Mouse (Mus musculus) hindbrain, embryonic 14.5 days (tissue): ENCODE measurements around the gene Zyx. TPM values are rescaled to one million over a fixed set of nuclear protein-coding genes. Genes with fewer than 3 reads are reported as not detected.

Source experiments
- ATAC-seq: fragments of 200-750 bp; cut with Nextera tagmentation; 2 replicates; pipeline ENCODE4 v1.8.0; 2017; ENCODE audit warnings: moderate number of reproducible peaks, mild to moderate bottlenecking, moderate TSS enrichment, moderate library complexity; ENCODE audit not compliant: low FRiP score
- DNase-seq: peaks from one replicate; pipeline ENCODE4 v3.0.0-alpha.2; 2015; ENCODE audit warnings: low spot score
- H3K27ac ChIP-seq: fragments of 300-500 bp; sonication (generic); 2 replicates; pipeline ENCODE4 v1.5.1; 2014; ENCODE audit warnings: mild to moderate bottlenecking, moderate library complexity
- H3K27me3 ChIP-seq: fragments of 300-500 bp; sonication (generic); 2 replicates; pipeline ENCODE4 v1.6.1; 2014; ENCODE audit warnings: mild to moderate bottlenecking, low read length, mixed read lengths; ENCODE audit not compliant: control insufficient read depth, insufficient read depth
- H3K36me3 ChIP-seq: fragments of 300-500 bp; sonication (generic); replicated peaks from 2 replicates; pipeline ENCODE4 v1.6.1; 2014; ENCODE audit not compliant: control insufficient read depth, insufficient read depth
- H3K4me1 ChIP-seq: fragments of 300-500 bp; sonication (generic); replicated peaks from 2 replicates; pipeline ENCODE4 v1.6.1; 2014; ENCODE audit warnings: antibody characterized with exemption, low read length, mixed read lengths; ENCODE audit not compliant: control insufficient read depth, insufficient read depth
- H3K4me2 ChIP-seq: fragments of 300-500 bp; sonication (generic); replicated peaks from 2 replicates; pipeline ENCODE4 v1.6.1; 2014; ENCODE audit warnings: mild to moderate bottlenecking, moderate library complexity
- H3K4me3 ChIP-seq: fragments of 300-500 bp; sonication (generic); replicated peaks from 2 replicates; pipeline ENCODE4 v1.5.1; 2014; ENCODE audit warnings: mild to moderate bottlenecking, low read length
- H3K9ac ChIP-seq: fragments of 300-500 bp; sonication (generic); 2 replicates; pipeline ENCODE4 v1.6.1; 2014
- H3K9me3 ChIP-seq: fragments of 300-500 bp; sonication (generic); 2 replicates; pipeline ENCODE4 v1.6.1; 2016; ENCODE audit warnings: low read length; ENCODE audit not compliant: control insufficient read depth
- WGBS: fragments of 180-500 bp; shearing (Covaris S2); extraction: QIAGEN DNeasy Blood & Tissue Kit; methylation state at CpG from one replicate; pipeline ENCODE4 v1.1.7; 2014; 5-methylcytosine and 5-hydroxymethylcytosine counted together
- polyA plus RNA-seq: library from polyadenylated mRNA; unstranded; fragments of >200 nt; fragmentation: Nextera tagmentation; extraction: Ambion mirVana; gene quantifications from 2 replicates; pipeline ENCODE4 v1.2.1, GENCODE M21; 2014

Zyx gene
- polyA plus RNA-seq, 1 experiment from 2014 or later = 56.6 TPM

- H3K9me3 ChIP-seq = no peaks in the 10 kb centered on the region
- 0 out of 2 replicates have a peak, but pooled peaks cover 1% of the 10 kb centered on the region for H3K36me3 ChIP-seq
- no peak overlapping the region for H3K4me2 ChIP-seq
- ATAC-seq = no peak
- no peak overlapping the region for H3K27ac ChIP-seq
- H3K27me3 ChIP-seq = no peaks in the 10 kb centered on the region
- H3K9ac ChIP-seq = no peak overlapping the region
- DNase-seq = no peak
- no peak overlapping the region for H3K4me3 ChIP-seq
- WGBS = 94% methylated on average over 3 of the region's 3 CpGs
- H3K4me1 ChIP-seq = peaks cover 16% of the 10 kb centered on the region
These were observed 22.9 kb upstream of the Zyx start for GRCm38 (mm10) chr6:42326509-42326908.

GRCm38 (mm10) chr6:42328757-42329156 is 20.7 kb upstream of the Zyx start:
- WGBS = 87% methylated on average over 3 of the region's 3 CpGs
- no peaks in the 10 kb centered on the region for H3K9me3 ChIP-seq
- H3K4me3 ChIP-seq = no peak overlapping the region
- ATAC-seq (no peak), DNase-seq (no peak)
- no peak overlapping the region for H3K4me2 ChIP-seq
- no peaks in the 10 kb centered on the region for H3K36me3 ChIP-seq
- H3K27ac ChIP-seq = no peak overlapping the region
- H3K9ac ChIP-seq = no peak overlapping the region
- no peaks in the 10 kb centered on the region for H3K27me3 ChIP-seq
- no peaks in the 10 kb centered on the region for H3K4me1 ChIP-seq

GRCm38 (mm10) chr6:42330216-42330615 is 19.2 kb upstream of the Zyx start:
- ATAC-seq = no peak
- Histone ChIP-seq H3K9ac (no peak overlapping the region), H3K36me3 (no peaks in the 10 kb centered on the region), H3K4me1 (no peaks in the 10 kb centered on the region), H3K27me3 (no peaks in the 10 kb centered on the region), H3K4me3 (no peak overlapping the region), H3K27ac (no peak overlapping the region), H3K9me3 (no peaks in the 10 kb centered on the region), H3K4me2 (no peak overlapping the region)
- WGBS = 80% methylated on average over 3 of the region's 3 CpGs
- DNase-seq = no peak

- Histone ChIP-seq H3K4me1 (no peaks in the 10 kb centered on the region), H3K4me3 (no peak overlapping the region), H3K4me2 (no peak overlapping the region), H3K27me3 (no peaks in the 10 kb centered on the region), H3K27ac (no peak overlapping the region), H3K9ac (no peak overlapping the region), H3K36me3 (no peaks in the 10 kb centered on the region), H3K9me3 (no peaks in the 10 kb centered on the region)
- ATAC-seq (no peak), DNase-seq (no peak)
- 94% methylated on average over 3 of the region's 3 CpGs for WGBS
These were observed 18.5 kb upstream of the Zyx start for GRCm38 (mm10) chr6:42330946-42331345.

GRCm38 (mm10) chr6:42339189-42339588 is 10.2 kb upstream of the Zyx start:
- H3K4me2 ChIP-seq = no peak overlapping the region
- no peak for DNase-seq
- no peaks in the 10 kb centered on the region for H3K36me3 ChIP-seq
- no peaks in the 10 kb centered on the region for H3K27me3 ChIP-seq
- no peak overlapping the region for H3K4me3 ChIP-seq
- H3K27ac ChIP-seq = no peak overlapping the region
- H3K4me1 ChIP-seq = no peaks in the 10 kb centered on the region
- no peak for ATAC-seq
- no peak overlapping the region for H3K9ac ChIP-seq
- WGBS = 90% methylated on average over 2 of the region's 2 CpGs
- H3K9me3 ChIP-seq = no peaks in the 10 kb centered on the region

GRCm38 (mm10) chr6:42339981-42340380 is 9.4 kb upstream of the Zyx start:
- H3K36me3 ChIP-seq = no peaks in the 10 kb centered on the region
- no peaks in the 10 kb centered on the region for H3K9me3 ChIP-seq
- no peak overlapping the region for H3K9ac ChIP-seq
- H3K4me2 ChIP-seq = no peak overlapping the region
- no peaks in the 10 kb centered on the region for H3K4me1 ChIP-seq
- DNase-seq (no peak), ATAC-seq (no peak)
- no peaks in the 10 kb centered on the region for H3K27me3 ChIP-seq
- H3K27ac ChIP-seq = no peak overlapping the region
- WGBS = 76% methylated on average over 5 of the region's 5 CpGs
- H3K4me3 ChIP-seq = no peak overlapping the region

- WGBS = 64% methylated on average over 1 of the region's 1 CpGs
- no peak for DNase-seq
These were observed 7.3 kb upstream of the Zyx start for GRCm38 (mm10) chr6:42342171-42342570.

GRCm38 (mm10) chr6:42343361-42344120 is 5.9 kb upstream of the Zyx start:
- Histone ChIP-seq H3K4me2 (no peak overlapping the region), H3K36me3 (no peaks in the 10 kb centered on the region), H3K4me1 (peaks cover 2% of the 10 kb centered on the region; the same call in 1 of the 2 replicates), H3K9ac (no peak overlapping the region), H3K9me3 (no peaks in the 10 kb centered on the region), H3K27ac (no peak overlapping the region), H3K4me3 (no peak overlapping the region), H3K27me3 (no peaks in the 10 kb centered on the region)
- no peak for ATAC-seq
- DNase-seq = no peak
- WGBS = 84% methylated on average over 9 of the region's 9 CpGs

More at GRCm38 (mm10) chr6:42342171-42342570, 7.3 kb upstream of the Zyx start:
- Histone ChIP-seq H3K9me3 (no peaks in the 10 kb centered on the region), H3K36me3 (no peaks in the 10 kb centered on the region), H3K27ac (no peak overlapping the region), H3K9ac (no peak overlapping the region), H3K4me2 (no peak overlapping the region), H3K27me3 (no peaks in the 10 kb centered on the region), H3K4me3 (no peak overlapping the region), H3K4me1 (no peaks in the 10 kb centered on the region)
- no peak for ATAC-seq

GRCm38 (mm10) chr6:42344255-42344654 is 5.2 kb upstream of the Zyx start:
- no peak for DNase-seq
- Histone ChIP-seq H3K4me1 (peaks cover 4% of the 10 kb centered on the region; the same call in 1 of the 2 replicates), H3K4me3 (no peak overlapping the region), H3K27ac (no peak overlapping the region), H3K36me3 (no peaks in the 10 kb centered on the region), H3K27me3 (no peaks in the 10 kb centered on the region), H3K9ac (no peak overlapping the region), H3K4me2 (no peak overlapping the region), H3K9me3 (no peaks in the 10 kb centered on the region)
- 89% methylated on average over 1 of the region's 1 CpGs for WGBS
- no peak for ATAC-seq
